Mouse (Mus musculus) CD4-positive helper T cell, adult 2 months (primary cell): Measurements from ENCODE around the gene Ltbp3.
A peak's percentile ranks its signal among the peaks of the same experiment; 100 is the strongest.

Source experiments
- DNase-seq: peaks from one replicate; pipeline ENCODE4 v3.0.0-alpha.2; 2012; ENCODE audit warnings: low read depth, missing footprints, low spot score

The Ltbp3 gene

DNA sequence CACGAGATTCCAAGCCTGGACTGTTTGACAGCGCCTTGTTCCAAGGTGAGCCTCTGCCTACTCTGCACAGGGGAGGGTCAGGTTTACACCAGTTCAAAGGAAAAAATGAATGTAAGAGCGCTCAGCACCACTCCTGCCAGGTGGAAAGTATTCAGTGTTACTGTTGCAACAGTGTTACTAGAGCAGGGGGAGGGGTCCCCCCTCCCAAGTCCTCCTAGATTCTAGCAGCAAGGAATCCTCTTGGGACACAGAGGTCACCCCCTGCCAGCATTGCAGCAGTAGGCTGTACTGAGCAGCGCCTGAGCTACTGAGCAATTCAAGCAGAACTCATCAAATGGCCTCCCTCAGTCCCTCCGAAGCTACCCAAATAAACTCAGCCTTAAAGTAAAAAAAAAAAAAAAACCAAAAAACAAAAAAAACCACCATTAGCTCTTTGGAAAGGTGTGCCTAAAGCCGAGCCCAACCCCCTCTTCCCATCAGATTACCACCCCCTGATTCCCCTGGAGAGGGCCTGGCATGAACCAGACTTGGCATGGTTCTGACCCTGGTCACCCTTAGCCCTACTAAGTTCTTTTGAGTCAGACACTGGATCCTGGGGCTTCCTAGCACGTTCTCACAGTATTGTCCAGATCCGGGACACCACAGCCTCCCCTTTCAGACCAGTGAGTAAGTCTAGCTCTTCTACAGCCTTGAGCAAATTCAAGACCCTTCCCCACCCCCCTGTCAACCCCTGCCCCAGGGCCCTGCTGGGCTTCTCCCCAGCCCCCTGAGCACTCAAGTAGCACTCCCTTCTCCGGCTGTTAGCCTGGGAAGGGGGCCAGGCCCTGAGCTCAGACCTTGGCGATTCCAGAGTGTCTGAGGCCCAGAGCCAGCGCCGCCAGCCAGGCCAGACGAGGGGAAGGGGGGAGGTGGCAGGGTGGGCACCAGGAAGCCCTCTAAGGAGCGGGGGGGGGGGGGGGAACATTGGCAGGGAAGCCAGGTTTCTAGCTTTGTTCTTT is at the start of gene Ltbp3:
Gene Ltbp3, plus strand, starts transcription at position 585 of the 998 bp plus-strand sequence.
- no peak for DNase-seq

DNA sequence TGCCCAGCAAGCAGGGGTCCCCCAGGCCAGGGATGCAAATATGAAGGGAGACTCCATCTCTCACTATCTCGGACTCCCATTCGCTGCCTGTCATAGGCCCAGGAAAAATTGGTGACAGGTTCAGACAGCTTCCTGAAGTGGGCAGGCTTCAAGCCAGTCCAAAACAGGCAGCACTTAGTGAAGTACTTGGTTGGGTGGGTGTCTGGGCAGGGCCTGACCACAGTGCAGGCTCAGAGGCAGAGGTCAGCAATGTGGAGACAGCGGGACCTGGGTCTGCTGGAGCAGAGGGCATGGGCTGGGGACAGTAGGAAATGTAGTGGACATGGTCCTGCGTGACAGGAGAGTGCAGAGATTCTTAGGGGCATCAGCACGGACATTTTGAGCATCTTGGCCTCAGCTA is 49.1 kb upstream of the Ltbp3 start:
- DNase-seq, result no peak

DNA sequence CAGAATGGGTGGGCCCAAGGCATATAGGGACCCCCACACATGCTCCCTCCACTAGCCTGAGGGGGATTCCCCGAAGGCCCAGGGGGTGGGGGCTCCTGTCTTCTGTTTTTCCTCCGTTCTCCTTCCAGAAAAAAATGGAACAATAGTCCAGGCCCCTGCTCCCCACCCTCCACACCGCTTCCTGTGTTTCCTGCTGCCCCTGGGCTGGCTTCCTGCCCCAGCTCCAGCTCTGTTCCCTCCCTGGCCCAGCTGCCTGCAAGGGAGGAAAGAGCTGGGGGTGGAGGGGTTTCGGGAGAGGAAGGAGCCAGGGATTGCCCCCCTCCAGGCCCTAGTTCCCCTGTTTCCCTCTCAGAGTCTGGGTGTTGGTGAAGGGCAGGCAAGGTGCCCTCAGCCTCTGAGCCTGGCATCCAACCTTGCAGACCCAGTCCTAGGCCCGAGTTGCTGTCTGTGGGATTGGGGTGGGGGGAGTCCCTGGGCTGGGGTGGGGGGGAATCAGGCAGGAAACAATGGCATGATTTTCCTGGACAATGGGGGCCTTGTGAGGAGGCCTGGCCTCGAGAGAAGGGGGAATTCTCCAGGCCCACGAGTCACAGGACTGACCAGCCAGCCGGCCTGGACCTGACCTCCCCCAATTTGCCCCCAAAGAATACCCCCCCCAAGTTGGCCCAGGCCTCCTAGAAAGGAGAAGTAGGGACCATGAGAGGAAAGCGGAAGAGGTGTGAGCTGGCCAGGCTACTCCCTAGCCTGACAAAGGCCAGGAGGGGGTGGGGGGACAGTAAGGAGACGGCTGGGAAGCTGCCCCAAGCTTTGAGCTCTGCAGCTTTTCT is 48.4 kb upstream of the Ltbp3 start:
- DNase-seq, result no peak

DNA sequence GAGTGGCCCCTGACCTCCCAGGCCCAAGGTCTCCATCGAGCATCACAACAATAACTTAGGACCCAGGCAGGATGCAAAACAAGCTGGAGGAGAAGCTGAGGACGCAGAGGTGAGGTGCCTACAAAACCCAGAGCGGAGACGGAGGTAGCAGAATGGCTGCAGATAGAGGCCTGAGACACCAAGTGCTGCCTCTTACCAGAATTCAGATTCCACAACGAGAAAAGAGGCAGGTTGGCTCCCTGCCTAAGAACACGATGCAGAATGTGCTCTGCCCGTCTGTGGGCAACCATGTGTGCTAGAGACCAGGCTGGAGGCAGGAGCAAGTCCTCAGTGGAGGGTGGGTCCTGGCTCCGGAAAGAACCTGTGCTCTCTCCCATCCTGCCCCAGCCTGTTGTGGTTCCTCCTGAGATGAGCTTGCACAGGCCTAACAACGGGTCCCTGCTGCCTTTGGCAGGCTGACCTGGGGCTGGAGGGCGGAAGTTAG is 47.7 kb upstream of the Ltbp3 start:
- no peak for DNase-seq

DNA sequence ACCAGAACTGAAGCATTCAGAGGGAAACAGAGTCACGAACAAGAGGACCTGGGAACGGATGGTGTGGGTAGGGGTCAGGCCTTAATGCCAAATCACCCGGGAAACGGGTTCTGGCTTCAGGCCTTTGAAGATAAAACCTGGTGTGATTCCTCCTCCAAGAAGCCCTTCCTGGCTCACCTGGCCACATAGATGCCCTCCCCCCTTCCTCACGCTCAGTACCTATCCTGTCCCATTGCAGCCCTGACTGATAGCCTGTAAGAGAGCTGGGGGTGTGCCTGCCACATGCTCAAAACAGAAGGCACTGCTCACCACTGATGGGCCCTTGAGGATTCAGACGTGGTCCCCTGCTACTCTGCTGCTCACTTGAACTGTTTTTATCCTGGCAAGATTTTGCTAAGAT is 46.9 kb upstream of the Ltbp3 start:
- DNase-seq, result no peak

DNA sequence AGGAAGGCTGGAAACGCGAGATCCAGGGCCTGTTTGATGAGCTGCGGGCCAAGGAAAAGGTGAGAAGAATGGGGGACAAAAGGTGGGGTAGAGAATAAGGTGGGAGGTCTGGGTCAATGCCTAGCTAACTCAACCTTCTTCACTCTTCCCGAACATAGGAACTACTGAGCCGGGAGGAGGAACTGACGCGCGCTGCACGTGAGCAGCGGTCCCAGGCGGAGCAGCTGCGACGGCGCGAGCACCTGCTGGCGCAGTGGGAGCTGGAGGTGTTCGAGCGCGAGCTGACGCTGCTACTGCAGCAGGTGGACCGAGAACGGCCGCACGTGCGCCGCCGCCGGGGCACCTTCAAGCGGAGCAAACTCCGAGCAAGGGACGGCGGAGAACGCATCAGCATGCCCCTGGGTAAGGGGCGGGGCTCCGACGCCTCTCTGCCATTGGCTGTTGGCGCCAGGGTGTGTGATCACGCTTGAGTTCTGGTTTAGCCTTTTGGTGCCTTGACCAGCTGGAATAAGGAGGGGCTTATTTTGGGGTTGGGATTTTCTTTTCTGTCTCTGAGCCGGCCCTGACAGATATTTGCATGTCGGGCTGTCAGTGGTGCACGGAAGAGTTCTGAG is 44.7 kb upstream of the Ltbp3 start:
- no peak for DNase-seq

DNA sequence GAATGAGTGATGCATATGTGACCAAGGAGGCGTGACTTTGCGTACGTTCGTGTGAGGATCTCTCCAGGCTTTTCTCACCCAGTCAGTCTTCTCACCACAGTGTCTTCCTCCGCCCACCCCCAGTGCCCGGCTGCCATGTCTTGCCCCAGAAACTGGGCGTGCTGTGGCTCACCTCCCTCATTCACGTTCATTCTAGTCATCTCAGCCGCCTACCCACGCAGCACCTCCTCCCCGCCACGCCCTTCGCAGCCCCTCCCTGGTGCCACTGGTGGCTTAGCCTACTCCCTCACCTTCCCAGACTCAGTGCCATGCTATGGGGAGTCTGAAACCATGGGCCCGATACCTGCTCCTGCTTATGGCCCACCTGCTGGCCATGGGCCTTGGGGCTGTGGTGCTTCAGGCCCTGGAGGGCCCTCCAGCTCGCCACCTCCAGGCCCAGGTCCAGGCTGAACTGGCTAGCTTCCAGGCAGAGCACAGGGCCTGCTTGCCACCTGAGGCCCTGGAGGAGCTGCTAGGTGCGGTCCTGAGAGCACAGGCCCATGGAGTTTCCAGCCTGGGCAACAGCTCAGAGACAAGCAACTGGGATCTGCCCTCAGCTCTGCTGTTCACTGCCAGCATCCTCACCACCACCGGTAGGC is 36.4 kb upstream of the Ltbp3 start, which contains the start of gene Kcnk7:
Gene Kcnk7, plus strand, starts transcription at position 205 of the 638 bp plus-strand sequence.
- DNase-seq, result peak; percentile 90

DNA sequence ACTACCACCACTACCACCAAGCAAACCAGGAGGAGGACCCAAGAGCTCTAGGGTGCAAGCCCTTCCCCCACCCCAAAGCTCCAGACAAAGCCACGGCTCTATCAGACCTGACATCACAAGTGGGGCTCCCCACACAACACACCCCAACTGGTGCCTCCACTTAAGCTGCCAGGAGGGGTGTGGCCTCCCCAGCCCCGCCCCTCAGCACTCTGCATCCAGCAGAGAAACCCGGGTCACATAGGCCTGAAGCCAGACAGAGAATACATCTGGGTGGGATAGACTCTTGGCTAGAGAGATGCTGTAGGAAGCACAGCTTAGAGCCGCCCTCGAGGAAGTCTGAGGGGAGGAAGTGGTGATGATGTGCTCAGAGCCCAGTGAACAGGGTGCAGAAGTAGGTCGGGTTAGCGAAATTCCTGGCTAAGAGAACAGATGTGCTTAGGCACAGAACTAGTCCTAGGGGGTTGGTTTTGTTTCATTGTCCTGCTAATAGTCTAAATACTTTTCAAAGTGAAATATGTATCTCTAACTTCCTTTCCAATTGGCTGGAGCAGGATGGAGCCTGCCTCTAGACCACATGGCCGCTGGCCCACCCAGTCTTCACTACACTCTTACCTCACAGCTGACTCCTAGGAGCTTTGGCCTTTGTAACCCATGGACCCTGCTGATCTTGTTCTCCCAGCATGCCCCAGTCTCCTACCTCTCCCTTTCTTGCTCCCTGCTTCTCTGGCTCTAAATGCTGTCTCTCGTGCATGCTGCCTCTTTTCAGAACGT is 35.7 kb upstream of the Ltbp3 start:
- DNase-seq, result peak; percentile 86

DNA sequence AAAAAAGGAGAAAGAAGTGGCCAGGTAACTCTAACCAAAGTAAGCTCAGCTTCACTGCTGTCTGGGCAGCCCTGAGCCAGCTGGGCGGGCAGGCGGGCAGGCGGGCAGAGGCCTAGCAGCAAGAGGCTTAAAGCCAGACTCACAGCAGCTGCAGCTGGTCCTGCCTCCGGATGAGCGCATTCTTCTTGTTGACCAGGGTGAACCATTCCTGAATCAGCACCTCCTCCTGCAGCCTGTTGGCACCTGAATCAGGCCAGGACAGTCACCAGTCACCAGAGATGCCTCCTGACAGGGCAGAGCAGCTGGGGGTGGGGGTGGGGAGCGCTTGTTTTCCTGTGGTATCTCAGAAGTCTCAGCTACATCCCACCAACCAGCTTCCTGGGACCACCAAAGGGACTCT is 30.6 kb upstream of the Ltbp3 start:
- DNase-seq, result no peak

DNA sequence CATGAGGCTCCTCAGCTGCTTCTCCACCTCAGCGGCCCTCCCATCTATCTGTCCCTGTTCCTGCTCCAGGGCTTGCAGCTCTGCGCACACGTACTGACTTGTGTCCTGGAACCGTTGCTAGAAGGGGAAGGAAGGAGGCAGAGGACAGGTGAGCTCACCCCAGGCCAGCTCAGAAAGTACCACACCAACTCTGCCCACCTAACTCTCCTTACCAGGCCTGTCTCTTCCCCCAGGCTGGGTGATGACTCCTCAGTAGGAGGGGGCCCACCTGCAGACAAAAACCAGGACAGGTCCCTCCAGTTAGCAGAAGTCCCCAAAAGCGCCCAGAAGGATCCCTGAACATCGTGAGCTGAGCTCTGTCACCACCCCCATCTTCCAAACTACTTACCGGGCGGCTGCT is 30.1 kb upstream of the Ltbp3 start:
- DNase-seq, result no peak

DNA sequence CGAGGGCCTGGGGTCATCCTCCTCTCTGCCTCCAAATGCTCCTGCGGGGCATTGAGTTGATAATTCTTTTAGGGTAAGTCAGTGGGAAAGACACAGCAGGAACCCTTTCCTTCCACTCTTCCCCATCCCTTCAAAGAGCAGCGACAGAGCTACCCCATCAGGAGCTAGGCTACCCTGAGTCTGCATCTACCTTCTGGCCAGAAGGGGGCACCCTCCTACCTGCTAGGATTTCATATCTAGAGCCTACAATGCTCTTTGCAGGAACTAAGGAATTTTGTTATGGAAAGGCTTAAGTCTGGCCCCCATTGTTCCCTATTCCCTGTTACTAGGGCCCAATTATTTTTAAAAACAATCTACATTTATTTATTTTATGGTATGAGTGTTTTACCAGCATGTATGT is 29.5 kb upstream of the Ltbp3 start:
- peak; percentile 65 for DNase-seq

DNA sequence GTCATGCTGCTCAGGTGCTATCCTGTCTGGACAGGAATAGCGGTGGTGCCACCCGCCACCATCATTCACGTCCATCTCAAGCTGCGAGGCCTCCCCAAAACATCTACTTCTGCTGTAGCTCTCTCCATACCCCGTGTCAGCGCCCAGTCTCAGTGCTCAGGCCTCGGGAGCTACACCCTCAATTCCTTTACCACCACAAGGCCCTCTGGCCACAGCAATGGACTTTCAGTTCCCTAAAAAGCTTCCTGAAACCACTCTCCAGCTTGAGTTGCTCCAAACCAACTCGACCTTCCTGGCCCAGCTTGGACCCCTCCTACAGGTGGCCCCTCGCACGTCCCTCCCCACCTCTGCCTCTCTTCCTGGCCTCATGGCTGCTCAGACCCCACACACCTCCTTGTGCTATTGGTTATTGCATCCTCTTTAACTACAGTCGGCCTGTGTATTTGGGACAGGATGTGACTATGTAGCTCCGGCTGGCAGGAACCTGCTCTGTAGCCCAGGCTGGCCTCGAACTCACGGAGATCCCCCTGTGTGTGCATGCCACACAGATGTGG is 28.7 kb upstream of the Ltbp3 start:
- DNase-seq, result no peak

DNA sequence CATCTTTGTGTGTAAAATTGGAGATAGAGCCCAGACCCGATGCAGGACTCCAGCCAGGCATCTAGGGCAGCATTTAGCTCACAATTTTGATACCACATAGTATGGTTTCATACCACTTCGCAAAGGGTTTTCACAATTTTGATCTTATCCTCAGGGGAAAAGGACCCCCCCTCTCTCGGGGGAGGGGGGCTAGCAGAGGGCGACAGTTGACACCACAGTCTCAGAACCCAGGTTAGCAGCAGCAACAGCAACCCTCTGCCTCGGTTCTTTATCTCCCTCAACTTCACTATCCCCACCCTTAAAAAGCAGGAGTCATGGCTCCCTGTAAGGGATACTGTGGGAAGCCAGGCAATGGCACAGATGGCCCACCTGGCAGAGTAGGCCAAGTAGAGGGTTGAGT is 27.4 kb upstream of the Ltbp3 start:
- no peak for DNase-seq

DNA sequence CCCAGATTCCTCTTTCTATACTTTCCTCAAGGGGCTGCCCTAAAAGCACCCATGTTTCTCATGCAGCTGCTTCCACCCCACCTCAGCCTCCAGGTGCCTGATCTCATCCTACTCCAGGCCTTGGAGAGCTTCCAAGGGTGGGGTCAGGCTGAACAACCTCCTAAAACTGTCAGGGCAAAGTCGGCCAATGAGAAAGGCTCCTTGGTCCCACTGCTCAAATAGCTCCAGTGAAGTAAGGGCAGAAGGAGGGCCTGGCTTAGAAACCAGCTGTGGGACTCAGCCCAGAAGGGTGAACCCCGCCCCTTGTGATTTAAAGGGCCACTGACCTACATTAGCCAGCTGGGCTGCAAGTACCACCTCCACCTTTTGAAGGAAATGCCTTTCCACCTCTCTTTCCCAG is 27.0 kb upstream of the Ltbp3 start:
- no peak for DNase-seq

DNA sequence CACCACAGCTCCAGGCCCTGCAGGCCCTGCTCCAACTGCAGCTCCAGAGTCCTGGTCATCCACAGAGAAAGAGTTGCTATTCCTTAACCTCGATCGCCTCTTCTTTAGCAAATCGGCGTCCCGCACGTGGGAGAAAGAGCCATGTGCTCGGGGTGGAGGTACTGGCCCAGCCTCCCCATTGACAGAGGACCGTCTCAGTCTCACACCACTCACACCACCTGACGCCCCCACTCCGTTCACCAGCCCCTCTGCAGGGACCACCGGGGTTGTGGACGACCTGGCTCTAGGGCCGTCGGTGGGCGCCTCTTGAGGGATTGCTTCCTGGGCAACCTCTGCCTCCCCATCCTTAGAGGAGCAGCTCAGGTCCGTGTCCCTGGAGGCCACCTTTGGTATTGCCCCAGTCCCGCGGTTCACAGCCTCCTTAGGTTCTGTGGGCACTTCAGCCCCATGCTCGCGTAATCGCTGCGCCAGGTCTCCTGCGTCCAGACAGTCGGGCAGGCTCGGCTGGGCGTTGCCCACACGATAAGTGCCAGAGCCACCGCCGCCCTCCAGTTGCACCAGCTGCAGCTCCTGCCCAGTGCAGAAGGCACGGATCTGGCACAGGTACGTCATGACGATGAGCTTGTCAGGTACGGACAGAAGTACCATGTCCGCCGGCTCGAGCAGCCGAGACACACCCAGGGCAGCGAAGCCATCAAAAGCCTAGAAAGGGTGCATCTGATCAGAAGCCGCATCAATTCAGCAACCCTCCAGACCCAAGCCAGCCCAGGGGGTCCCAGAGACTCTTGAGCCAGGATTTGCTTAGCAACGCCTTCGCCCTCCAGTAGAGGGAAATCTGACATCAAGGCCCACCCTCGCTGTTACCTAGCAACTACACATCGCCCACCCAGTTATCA is 24.7 kb upstream of the Ltbp3 start:
- DNase-seq, result no peak

DNA sequence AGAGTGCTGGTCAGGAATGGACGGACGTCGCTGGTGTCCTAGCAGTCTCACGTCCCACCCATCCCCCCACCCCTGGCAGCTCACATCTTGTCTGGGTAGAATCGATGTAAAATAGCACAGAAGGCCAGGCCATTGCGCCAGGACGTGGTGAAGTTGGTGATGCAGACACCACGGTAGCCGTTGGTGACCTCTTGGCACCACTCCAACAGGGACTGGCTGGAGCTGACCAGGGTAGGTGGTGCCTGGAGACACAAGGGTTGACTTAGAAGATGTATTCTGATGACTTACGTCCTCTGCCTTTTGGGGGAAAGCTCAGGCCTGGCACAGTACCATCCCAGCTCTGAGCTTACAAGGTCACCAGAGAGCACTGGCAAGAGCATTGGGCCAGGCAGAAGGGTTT is 23.7 kb upstream of the Ltbp3 start:
- DNase-seq, result no peak

DNA sequence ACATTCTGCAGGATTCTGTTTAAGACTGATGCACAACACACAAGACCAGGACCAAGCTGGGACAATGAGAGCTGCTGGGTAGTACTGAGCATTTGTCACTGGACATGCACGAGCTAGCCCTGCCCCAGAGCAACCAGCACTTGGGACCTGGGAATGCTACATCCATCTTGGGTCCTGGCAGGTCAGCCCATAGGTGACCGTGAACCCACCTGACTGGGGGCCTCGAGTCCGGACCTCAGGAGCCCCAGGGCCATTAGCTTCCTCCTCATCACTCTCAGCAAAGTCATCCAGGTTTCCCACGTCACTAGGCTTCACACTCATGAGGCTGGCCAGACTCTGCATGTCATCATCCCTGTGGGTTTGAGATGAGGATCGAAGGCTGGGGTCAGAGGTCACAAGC is 19.5 kb upstream of the Ltbp3 start:
- DNase-seq, result no peak

DNA sequence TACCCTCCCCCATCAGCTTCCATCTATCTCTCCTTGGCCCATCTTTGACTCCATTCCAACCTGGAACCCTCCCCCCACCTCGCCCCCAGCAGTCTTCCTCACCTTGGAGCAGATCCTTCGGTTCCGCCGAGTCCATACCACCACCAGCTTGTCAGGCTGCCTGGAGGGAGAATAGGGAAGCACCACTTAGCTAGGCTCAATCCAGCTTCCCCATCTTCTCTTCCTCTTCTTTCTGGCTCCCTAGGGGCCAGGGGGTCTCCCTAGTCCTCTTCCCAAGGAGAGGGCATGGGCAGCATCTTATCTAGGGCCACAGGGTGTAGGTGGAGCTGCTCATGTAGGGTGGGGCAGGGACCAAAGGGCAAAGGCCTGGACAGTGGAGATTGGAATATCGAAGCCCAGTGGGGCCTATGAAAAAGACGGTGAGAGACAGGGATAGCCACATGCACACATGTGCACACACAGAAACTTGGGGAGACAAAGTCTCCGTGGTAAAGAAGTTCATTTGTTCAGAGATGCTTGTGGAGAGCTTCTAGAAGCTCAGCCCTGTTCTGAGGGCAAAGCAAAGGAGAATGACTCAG is 17.8 kb upstream of the Ltbp3 start:
- no peak for DNase-seq
